Mouse (Mus musculus) heart, embryonic 13.5 days (tissue): ENCODE data around the gene Morc2a. TPM values are rescaled to one million over a fixed set of nuclear protein-coding genes. Genes with fewer than 3 reads are reported as not detected.

Experiments
- ATAC-seq: fragments of 200-750 bp; cut with Nextera tagmentation; 2 replicates; pipeline ENCODE4 v1.8.0; 2017; ENCODE audit warnings: moderate TSS enrichment; ENCODE audit not compliant: insufficient number of reproducible peaks, low FRiP score, low TSS enrichment; ENCODE audit errors: extremely low read depth
- H3K27ac ChIP-seq: fragments of 300-500 bp; sonication (generic); replicated peaks from 2 replicates; pipeline ENCODE4 v1.5.1; 2015; ENCODE audit warnings: moderate library complexity, mild to moderate bottlenecking, inconsistent platforms
- H3K27me3 ChIP-seq: fragments of 300-500 bp; sonication (generic); replicated peaks from 2 replicates; pipeline ENCODE4 v1.6.1; 2015; ENCODE audit warnings: mild to moderate bottlenecking, inconsistent platforms
- H3K36me3 ChIP-seq: fragments of 300-500 bp; sonication (generic); 2 replicates; pipeline ENCODE4 v1.6.1; 2015; ENCODE audit warnings: mild to moderate bottlenecking, inconsistent platforms
- H3K4me1 ChIP-seq: fragments of 300-500 bp; sonication (generic); 2 replicates; pipeline ENCODE4 v1.6.1; 2015; ENCODE audit warnings: inconsistent platforms
- H3K4me2 ChIP-seq: fragments of 300-500 bp; sonication (generic); 2 replicates; pipeline ENCODE4 v1.6.1; 2015; ENCODE audit warnings: inconsistent platforms, mild to moderate bottlenecking, moderate library complexity
- H3K4me3 ChIP-seq: fragments of 300-500 bp; sonication (generic); 2 replicates; pipeline ENCODE4 v1.5.1; 2015; ENCODE audit warnings: moderate library complexity, mild to moderate bottlenecking, inconsistent platforms
- H3K9ac ChIP-seq: fragments of 300-500 bp; sonication (generic); 2 replicates; pipeline ENCODE4 v1.6.1; 2015; ENCODE audit warnings: inconsistent platforms, mild to moderate bottlenecking, moderate library complexity
- H3K9me3 ChIP-seq: fragments of 300-500 bp; sonication (generic); 2 replicates; pipeline ENCODE4 v1.6.1; 2016; ENCODE audit warnings: inconsistent platforms
- WGBS: fragments of 180-500 bp; shearing (Covaris S2); methylation state at CpG from one replicate; pipeline ENCODE4 v1.1.7; 2015; ENCODE audit warnings: mixed read lengths; 5-methylcytosine and 5-hydroxymethylcytosine counted together
- polyA plus RNA-seq: library from polyadenylated mRNA; unstranded; fragments of >200 nt; fragmentation: Nextera tagmentation; extraction: Ambion mirVana; gene quantifications from 2 replicates; pipeline ENCODE4 v1.2.1, GENCODE M21; 2015

The Morc2a gene
- polyA plus RNA-seq, 1 experiment from 2014 or later: 20.4 TPM

DNA sequence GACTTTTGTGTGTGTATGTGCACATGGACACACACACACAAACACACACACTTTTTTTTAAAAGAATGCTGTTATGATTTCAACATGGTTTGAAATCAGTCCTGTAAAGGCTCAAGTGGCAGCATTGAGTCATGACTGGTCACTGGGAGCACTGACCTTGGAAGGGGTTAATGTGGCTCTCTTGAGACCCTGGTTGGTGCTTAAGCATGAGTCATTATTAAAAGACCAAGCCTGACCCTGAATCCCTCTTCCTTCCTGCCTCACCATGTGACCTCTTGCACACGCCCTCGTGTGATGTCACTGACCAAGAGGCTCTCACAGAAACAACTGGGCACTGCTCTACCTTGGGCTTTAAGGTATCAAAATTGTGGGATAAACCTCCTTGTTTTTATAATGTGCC, 89.8 kb downstream of the Morc2a start:
- Histone ChIP-seq H3K36me3 (no peaks in the 10 kb centered on the region), H3K4me1 (no peaks in the 10 kb centered on the region), H3K4me2 (no peak overlapping the region), H3K27ac (no peak overlapping the region), H3K9me3 (no peaks in the 10 kb centered on the region), H3K9ac (no peak overlapping the region), H3K4me3 (no peak overlapping the region), H3K27me3 (peaks cover 2% of the 10 kb centered on the region; the same call in 1 of the 2 replicates)
- WGBS: 63% methylated on average over 2 of the region's 2 CpGs
- ATAC-seq: no peak

Other genes with a start within 250 kb of the Morc2a start
- gene Limk2, start 240.0 kb upstream of the Morc2a start, polyA plus RNA-seq: 50.4 and 58.3 TPM in 2 replicates
- gene Rnf185, start 196.8 kb upstream of the Morc2a start, polyA plus RNA-seq: 24.7 and 25.6 TPM in 2 replicates
- gene Pla2g3, start 160.9 kb upstream of the Morc2a start, polyA plus RNA-seq: 0.11 and 0.16 TPM in 2 replicates
- 9.0 and 10.0 TPM in 2 replicates for gene Inpp5j, start 144.4 kb upstream of the Morc2a start, polyA plus RNA-seq
- gene Selenom, start 134.5 kb upstream of the Morc2a start, polyA plus RNA-seq: 128 and 130 TPM in 2 replicates
- gene Smtn, start 108.6 kb upstream of the Morc2a start, polyA plus RNA-seq: 77.1 and 79.5 TPM in 2 replicates
- 0.33 TPM in 2 replicates for gene Osbp2, start 214.7 kb downstream of the Morc2a start, polyA plus RNA-seq
- gene 4921536K21Rik, start 245.9 kb downstream of the Morc2a start, polyA plus RNA-seq: 0.08 and 0.11 TPM in 2 replicates
- 9.7 and 10.7 TPM in 2 replicates for gene Dusp18, start 246.0 kb downstream of the Morc2a start, polyA plus RNA-seq